Mouse (Mus musculus): ENCODE measurements at regions not wholly inside any gene's neighbourhood (a gene's known extent, or its start where the extent isn't known, plus 50 kb on each side); places are given as distances from the start of the nearest gene placed in this dataset.

- Histone ChIP-seq H3K27me3 (ENCODE audit: control insufficient read depth, insufficient read depth, low read length) (no peaks in the 10 kb centered on the region), H3K36me3 (ENCODE audit: control insufficient read depth, insufficient read depth, low read length) (no peaks in the 10 kb centered on the region), H3K4me1 (ENCODE audit: control insufficient read depth, insufficient read depth, insufficient read length) (no peaks in the 10 kb centered on the region), H3K4me3 (ENCODE audit: extremely low read depth, insufficient read depth, insufficient read length) (no peak overlapping the region), H3K27ac (ENCODE audit: insufficient read depth, low read length) (no peak overlapping the region)
- DNase-seq (ENCODE audit: low read depth in 1 of 2, low spot score in 2 of 2): no peak
- TF ChIP-seq POLR2A (IDR thresholded peaks at IDR 0.05; ENCODE audit: low read depth, low read length) (no peak), CTCF (IDR thresholded peaks at IDR 0.05; ENCODE audit: extremely low read depth, insufficient read depth, insufficient read length, insufficient replicate concordance) (no peak)
- WGBS: 77% methylated on average over 4 of the region's 4 CpGs
These were observed 583.4 kb upstream of the Gm19410 start for GRCm38 (mm10) chr8:35182141-35182540.

GRCm38 (mm10) chr8:35183423-35183822, 582.2 kb upstream of the Gm19410 start:
- no peak for DNase-seq (ENCODE audit: low read depth in 1 of 2, low spot score in 2 of 2)
- TF ChIP-seq POLR2A (IDR thresholded peaks at IDR 0.05; ENCODE audit: low read depth, low read length): no peak
- no peak for TF ChIP-seq CTCF (IDR thresholded peaks at IDR 0.05; ENCODE audit: extremely low read depth, insufficient read depth, insufficient read length, insufficient replicate concordance)
- H3K36me3 ChIP-seq (ENCODE audit: control insufficient read depth, insufficient read depth, low read length): no peaks in the 10 kb centered on the region
- WGBS: 93% methylated on average over 14 of the region's 14 CpGs
- H3K27me3 ChIP-seq (ENCODE audit: control insufficient read depth, insufficient read depth, low read length): no peaks in the 10 kb centered on the region
- no peaks in the 10 kb centered on the region for H3K4me1 ChIP-seq (ENCODE audit: control insufficient read depth, insufficient read depth, insufficient read length)
- H3K27ac ChIP-seq (ENCODE audit: insufficient read depth, low read length): no peak overlapping the region
- no peak overlapping the region for H3K4me3 ChIP-seq (ENCODE audit: extremely low read depth, insufficient read depth, insufficient read length)

GRCm38 (mm10) chr8:35185165-35185564, 580.4 kb upstream of the Gm19410 start:
- no peaks in the 10 kb centered on the region for H3K4me1 ChIP-seq (ENCODE audit: control insufficient read depth, insufficient read depth, insufficient read length)
- TF ChIP-seq CTCF (IDR thresholded peaks at IDR 0.05; ENCODE audit: extremely low read depth, insufficient read depth, insufficient read length, insufficient replicate concordance) (no peak), POLR2A (IDR thresholded peaks at IDR 0.05; ENCODE audit: low read depth, low read length) (no peak)
- H3K4me3 ChIP-seq (ENCODE audit: extremely low read depth, insufficient read depth, insufficient read length): no peak overlapping the region
- no peak for DNase-seq (ENCODE audit: low read depth in 1 of 2, low spot score in 2 of 2)
- H3K27ac ChIP-seq (ENCODE audit: insufficient read depth, low read length): no peak overlapping the region
- 29% methylated on average over 10 of the region's 10 CpGs for WGBS
- H3K27me3 ChIP-seq (ENCODE audit: control insufficient read depth, insufficient read depth, low read length): no peaks in the 10 kb centered on the region
- H3K36me3 ChIP-seq (ENCODE audit: control insufficient read depth, insufficient read depth, low read length): no peaks in the 10 kb centered on the region

- no peak for DNase-seq (ENCODE audit: low read depth in 1 of 2, low spot score in 2 of 2)
- Histone ChIP-seq H3K4me3 (ENCODE audit: extremely low read depth, insufficient read depth, insufficient read length) (no peak overlapping the region), H3K4me1 (ENCODE audit: control insufficient read depth, insufficient read depth, insufficient read length) (no peaks in the 10 kb centered on the region), H3K36me3 (ENCODE audit: control insufficient read depth, insufficient read depth, low read length) (no peaks in the 10 kb centered on the region), H3K27ac (ENCODE audit: insufficient read depth, low read length) (no peak overlapping the region), H3K27me3 (ENCODE audit: control insufficient read depth, insufficient read depth, low read length) (no peaks in the 10 kb centered on the region)
- 92% methylated on average over 8 of the region's 8 CpGs for WGBS
- no peak for TF ChIP-seq POLR2A (IDR thresholded peaks at IDR 0.05; ENCODE audit: low read depth, low read length)
- no peak for TF ChIP-seq CTCF (IDR thresholded peaks at IDR 0.05; ENCODE audit: extremely low read depth, insufficient read depth, insufficient read length, insufficient replicate concordance)
These were observed 577.1 kb upstream of the Gm19410 start for GRCm38 (mm10) chr8:35188531-35188930.

- no peaks in the 10 kb centered on the region for H3K4me1 ChIP-seq (ENCODE audit: control insufficient read depth, insufficient read depth, insufficient read length)
- no peak overlapping the region for H3K27ac ChIP-seq (ENCODE audit: insufficient read depth, low read length)
- TF ChIP-seq CTCF (IDR thresholded peaks at IDR 0.05; ENCODE audit: extremely low read depth, insufficient read depth, insufficient read length, insufficient replicate concordance) (no peak), POLR2A (IDR thresholded peaks at IDR 0.05; ENCODE audit: low read depth, low read length) (no peak)
- no peak overlapping the region for H3K4me3 ChIP-seq (ENCODE audit: extremely low read depth, insufficient read depth, insufficient read length)
- DNase-seq (ENCODE audit: low read depth in 1 of 2, low spot score in 2 of 2): no peak
- H3K27me3 ChIP-seq (ENCODE audit: control insufficient read depth, insufficient read depth, low read length): no peaks in the 10 kb centered on the region
- 75% methylated on average over 16 of the region's 16 CpGs for WGBS
- no peaks in the 10 kb centered on the region for H3K36me3 ChIP-seq (ENCODE audit: control insufficient read depth, insufficient read depth, low read length)
These were observed 575.9 kb upstream of the Gm19410 start for GRCm38 (mm10) chr8:35189695-35190094.

- Histone ChIP-seq H3K36me3 (ENCODE audit: control insufficient read depth, insufficient read depth, low read length) (no peaks in the 10 kb centered on the region), H3K27me3 (ENCODE audit: control insufficient read depth, insufficient read depth, low read length) (no peaks in the 10 kb centered on the region), H3K4me1 (ENCODE audit: control insufficient read depth, insufficient read depth, insufficient read length) (no peaks in the 10 kb centered on the region), H3K4me3 (ENCODE audit: extremely low read depth, insufficient read depth, insufficient read length) (no peak overlapping the region), H3K27ac (ENCODE audit: insufficient read depth, low read length) (no peak overlapping the region)
- 80% methylated on average over 3 of the region's 3 CpGs for WGBS
- TF ChIP-seq CTCF (IDR thresholded peaks at IDR 0.05; ENCODE audit: extremely low read depth, insufficient read depth, insufficient read length, insufficient replicate concordance) (no peak), POLR2A (IDR thresholded peaks at IDR 0.05; ENCODE audit: low read depth, low read length) (no peak)
- DNase-seq (ENCODE audit: low read depth in 1 of 2, low spot score in 2 of 2): no peak
These were observed 573.1 kb upstream of the Gm19410 start for GRCm38 (mm10) chr8:35192515-35192914.

GRCm38 (mm10) chr8:35193771-35194170, 571.8 kb upstream of the Gm19410 start:
- no peak overlapping the region for H3K4me3 ChIP-seq (ENCODE audit: extremely low read depth, insufficient read depth, insufficient read length)
- H3K4me1 ChIP-seq (ENCODE audit: control insufficient read depth, insufficient read depth, insufficient read length): no peaks in the 10 kb centered on the region
- TF ChIP-seq POLR2A (IDR thresholded peaks at IDR 0.05; ENCODE audit: low read depth, low read length) (no peak), CTCF (IDR thresholded peaks at IDR 0.05; ENCODE audit: extremely low read depth, insufficient read depth, insufficient read length, insufficient replicate concordance) (no peak)
- no peak overlapping the region for H3K27ac ChIP-seq (ENCODE audit: insufficient read depth, low read length)
- 63% methylated on average over 1 of the region's 1 CpGs for WGBS
- no peak for DNase-seq (ENCODE audit: low read depth in 1 of 2, low spot score in 2 of 2)
- no peaks in the 10 kb centered on the region for H3K36me3 ChIP-seq (ENCODE audit: control insufficient read depth, insufficient read depth, low read length)
- H3K27me3 ChIP-seq (ENCODE audit: control insufficient read depth, insufficient read depth, low read length): no peaks in the 10 kb centered on the region
